Mouse (Mus musculus) cortical plate, adult 2 months (tissue): ENCODE data around the gene Gm49425.

Source experiments
- CTCF ChIP-seq: fragments of 200-500 bp; IDR thresholded peaks from 2 replicates; pipeline ENCODE4 v1.5.1; 2011; ENCODE audit warnings: mild to moderate bottlenecking, control low read depth, low read length; ENCODE audit not compliant: insufficient read depth; ENCODE audit errors: extremely low read depth
- POLR2A ChIP-seq: fragments of 200-500 bp; IDR thresholded peaks from 2 replicates; pipeline ENCODE4 v1.6.1; 2011; ENCODE audit warnings: mild to moderate bottlenecking, low read length, control low read depth; ENCODE audit not compliant: insufficient read depth; ENCODE audit errors: extremely low read depth

DNA sequence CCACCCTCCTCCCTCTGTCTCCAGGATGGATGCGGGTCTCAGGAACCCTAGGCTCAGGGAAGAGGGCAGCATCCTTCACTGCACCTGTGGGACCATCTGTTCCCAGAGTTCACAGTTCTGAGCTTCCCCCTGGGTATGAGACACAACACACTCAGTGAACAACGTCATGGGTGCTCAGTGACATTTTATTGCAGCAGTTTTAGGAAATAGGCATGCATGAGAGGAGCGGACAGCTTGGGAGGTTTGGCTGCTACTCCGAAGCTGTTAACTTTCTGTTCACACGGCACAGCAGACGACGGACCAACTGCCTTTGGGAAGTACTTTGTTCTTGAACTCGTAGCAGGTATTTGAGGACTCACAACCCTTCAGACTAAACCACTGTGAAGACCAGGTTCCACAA is 35.1 kb upstream of the Gm49425 start:
- TF ChIP-seq POLR2A (no peak), CTCF (no peak)
